Mouse (Mus musculus): ENCODE measurements around the gene Dnajb1. TPM values are rescaled to one million over a fixed set of nuclear protein-coding genes. Genes with fewer than 3 reads are reported as not detected.

Dnajb1 gene
- polyA plus RNA-seq, 1 experiment from 2014 or later: 31.6 TPM

DNA sequence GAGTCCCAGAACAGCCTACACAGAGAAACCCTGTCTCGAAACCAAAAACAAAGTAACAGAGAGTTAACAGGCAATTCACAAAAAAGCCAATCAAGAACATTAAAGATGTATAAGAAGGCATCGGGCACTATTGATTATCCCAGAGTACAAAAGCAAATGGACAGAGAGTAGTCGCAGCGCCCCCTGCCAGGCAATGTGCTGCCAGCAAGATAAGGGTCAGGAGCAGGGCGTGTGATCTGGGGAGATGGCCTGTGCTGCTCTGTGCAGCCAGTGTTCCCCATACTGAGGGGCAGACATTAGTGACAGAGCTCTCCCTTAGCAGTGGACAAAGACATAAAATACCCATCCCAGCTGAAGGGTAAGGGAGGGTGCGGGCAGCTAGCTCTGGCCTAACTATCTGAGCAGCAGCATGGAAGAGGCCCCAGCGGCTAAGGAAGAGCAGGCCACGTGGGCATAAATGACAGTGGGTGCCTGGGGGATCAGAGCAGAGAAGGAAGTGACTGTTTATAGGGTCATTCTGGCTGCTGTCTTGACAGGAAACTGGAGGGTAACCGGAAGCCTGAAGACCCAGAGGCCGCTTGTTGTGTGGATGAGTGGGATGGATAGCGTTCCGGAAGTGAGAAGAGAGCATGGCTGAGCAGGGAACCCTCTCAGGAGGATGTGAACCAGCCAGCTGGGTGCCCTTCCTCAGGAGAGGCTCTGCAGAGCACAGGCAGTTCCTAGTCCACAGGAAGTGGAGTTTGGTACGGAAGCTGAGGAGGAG is 48.7 kb downstream of the Dnajb1 start:
- peak; percentile 63 for DNase-seq
- Histone ChIP-seq H3K4me1 (ENCODE audit: insufficient read depth) (peaks cover 33% of the 10 kb centered on the region), H3K36me3 (replicated peaks; ENCODE audit: insufficient read depth, low read length) (no peaks in the 10 kb centered on the region), H3K4me2 (ENCODE audit: low read depth, low read length) (no peak overlapping the region), H3K27ac (ENCODE audit: low read depth) (peak overlapping the region; percentile 51; the same call in 1 of the 2 replicates), H3K9me3 (ENCODE audit: low read length) (no peaks in the 10 kb centered on the region), H3K27me3 (ENCODE audit: insufficient read depth, low read length) (no peaks in the 10 kb centered on the region), H3K4me3 (ENCODE audit: low read depth, low read length) (no peak overlapping the region), H3K9ac (replicated peaks) (no peak overlapping the region)
- 44% methylated on average over 13 of the region's 13 CpGs for WGBS (ENCODE audit: insufficient replicate concordance)
- TF ChIP-seq EP300 (IDR thresholded peaks at IDR 0.05; ENCODE audit: low read depth) (no peak; the same call in 1 of the 2 replicates), CTCF (IDR thresholded peaks at IDR 0.05; ENCODE audit: low read depth) (peak; percentile 76)
- peak; percentile 9 for ATAC-seq

DNA sequence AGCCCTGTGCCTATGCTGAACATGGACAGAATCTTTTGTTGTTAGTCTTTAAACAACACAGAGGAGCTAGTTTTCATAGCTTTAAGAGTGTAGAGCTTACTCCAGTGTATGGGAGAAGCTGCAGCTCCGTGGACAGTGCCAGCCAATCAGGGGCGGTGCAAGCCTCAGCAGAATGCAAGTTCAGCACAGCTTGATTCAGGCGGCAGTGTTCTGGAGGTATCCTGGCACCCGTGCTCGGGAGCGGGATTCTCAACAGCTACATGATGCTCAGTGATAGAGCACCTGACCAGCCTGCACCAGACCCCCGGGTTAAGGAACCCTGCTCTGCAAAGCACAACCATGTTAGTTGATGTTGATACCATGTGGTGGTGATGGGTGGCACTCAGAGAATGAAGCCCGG is 52.6 kb downstream of the Dnajb1 start:
- no peak for ATAC-seq
- no peaks in the 10 kb centered on the region for H3K9me3 ChIP-seq (ENCODE audit: low read length)
- no peaks in the 10 kb centered on the region for H3K27me3 ChIP-seq (ENCODE audit: insufficient read depth, low read length)
- no peak for DNase-seq
- no peaks in the 10 kb centered on the region for H3K36me3 ChIP-seq (replicated peaks; ENCODE audit: insufficient read depth, low read length)
- no peak overlapping the region for H3K27ac ChIP-seq (ENCODE audit: low read depth)
- no peak for TF ChIP-seq EP300 (IDR thresholded peaks at IDR 0.05; ENCODE audit: low read depth)
- no peak for TF ChIP-seq CTCF (IDR thresholded peaks at IDR 0.05; ENCODE audit: low read depth)
- H3K9ac ChIP-seq (replicated peaks): no peak overlapping the region
- WGBS (ENCODE audit: insufficient replicate concordance): 36% methylated on average over 8 of the region's 8 CpGs
- peaks cover 19% of the 10 kb centered on the region for H3K4me1 ChIP-seq (ENCODE audit: insufficient read depth)
- H3K4me3 ChIP-seq (ENCODE audit: low read depth, low read length): no peak overlapping the region
- H3K4me2 ChIP-seq (ENCODE audit: low read depth, low read length): no peak overlapping the region

DNA sequence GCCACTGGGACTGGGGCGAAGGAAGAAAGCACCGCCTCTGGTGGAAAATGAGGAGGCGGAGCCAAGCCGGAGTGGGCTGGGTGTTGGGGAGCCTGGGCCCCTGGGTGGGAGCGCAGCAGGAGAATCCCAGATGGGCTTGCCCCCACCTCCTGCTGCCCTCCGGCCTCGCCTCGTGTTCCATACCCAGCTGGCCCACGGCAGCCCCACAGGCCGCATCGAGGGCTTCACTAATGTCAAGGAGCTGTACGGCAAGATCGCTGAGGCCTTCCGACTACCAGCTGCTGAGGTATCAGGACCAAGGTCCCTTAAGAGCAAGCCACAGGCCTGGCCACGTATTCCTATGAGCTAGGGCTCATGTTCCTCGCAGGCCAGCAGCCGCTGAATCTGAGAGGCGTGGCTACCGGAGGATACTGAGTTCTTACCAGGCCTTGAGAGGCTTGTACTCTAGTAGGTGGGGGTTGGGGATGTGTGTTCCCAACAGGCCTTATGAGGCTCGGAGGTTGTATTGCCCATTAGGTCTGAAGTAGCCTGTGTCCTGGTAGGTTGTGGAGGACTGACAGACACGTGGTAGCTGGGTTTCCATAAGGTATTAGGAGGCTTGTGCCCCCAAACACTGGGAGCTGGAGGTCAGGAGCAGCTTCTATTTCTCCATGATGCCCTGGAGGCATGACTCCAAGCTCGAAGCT is 53.1 kb downstream of the Dnajb1 start:
- TF ChIP-seq CTCF (IDR thresholded peaks at IDR 0.05; ENCODE audit: low read depth): no peak
- no peak for TF ChIP-seq EP300 (IDR thresholded peaks at IDR 0.05; ENCODE audit: low read depth)
- Histone ChIP-seq H3K4me3 (ENCODE audit: low read depth, low read length) (no peak overlapping the region), H3K36me3 (replicated peaks; ENCODE audit: insufficient read depth, low read length) (no peaks in the 10 kb centered on the region), H3K9me3 (ENCODE audit: low read length) (no peaks in the 10 kb centered on the region), H3K27ac (ENCODE audit: low read depth) (no peak overlapping the region), H3K9ac (replicated peaks) (no peak overlapping the region), H3K4me1 (ENCODE audit: insufficient read depth) (peaks cover 19% of the 10 kb centered on the region), H3K27me3 (ENCODE audit: insufficient read depth, low read length) (no peaks in the 10 kb centered on the region), H3K4me2 (ENCODE audit: low read depth, low read length) (peak overlapping the region; percentile 24; the same call in 1 of the 2 replicates)
- DNase-seq (no peak), ATAC-seq (no peak)
- 45% methylated on average over 22 of the region's 22 CpGs for WGBS (ENCODE audit: insufficient replicate concordance)

Other genes with a start within 250 kb of the Dnajb1 start
- gene Clgn, start 218.3 kb upstream of the Dnajb1 start, polyA plus RNA-seq (2015; fragmentation: Nextera tagmentation; extraction: Ambion mirVana): 0.12 and 0.21 TPM in 2 replicates
- gene Scoc, start 149.8 kb upstream of the Dnajb1 start, polyA plus RNA-seq (2015; fragmentation: Nextera tagmentation; extraction: Ambion mirVana): 40.8 and 48.0 TPM in 2 replicates
- gene Olfr370, start 72.4 kb upstream of the Dnajb1 start, polyA plus RNA-seq (2015; fragmentation: Nextera tagmentation; extraction: Ambion mirVana): not detected in 2 replicates
- 298 and 304 TPM in 2 replicates for gene Ndufb7, start 41.5 kb upstream of the Dnajb1 start, polyA plus RNA-seq (2015; fragmentation: Nextera tagmentation; extraction: Ambion mirVana)
- 252 and 258 TPM in 2 replicates for gene Tecr, start 222 bp upstream of the Dnajb1 start, polyA plus RNA-seq (2015; fragmentation: Nextera tagmentation; extraction: Ambion mirVana)
- gene Gipc1, start 44.5 kb downstream of the Dnajb1 start, polyA plus RNA-seq (2015; fragmentation: Nextera tagmentation; extraction: Ambion mirVana): 44.4 and 46.1 TPM in 2 replicates
- 0.12 and 0.16 TPM in 2 replicates for gene Ptger1, start 58.5 kb downstream of the Dnajb1 start, polyA plus RNA-seq (2015; fragmentation: Nextera tagmentation; extraction: Ambion mirVana)
- gene Pkn1, start 91.0 kb downstream of the Dnajb1 start, polyA plus RNA-seq (2015; fragmentation: Nextera tagmentation; extraction: Ambion mirVana): 8.5 TPM in 2 replicates
- 68.5 and 80.9 TPM in 2 replicates for gene Ddx39, start 107.0 kb downstream of the Dnajb1 start, polyA plus RNA-seq (2015; fragmentation: Nextera tagmentation; extraction: Ambion mirVana)
- gene Adgre5, start 133.1 kb downstream of the Dnajb1 start, polyA plus RNA-seq (2015; fragmentation: Nextera tagmentation; extraction: Ambion mirVana): 14.5 and 15.7 TPM in 2 replicates